Mouse (Mus musculus) brown adipose tissue, adult 24 weeks (tissue): Measurements from ENCODE around the gene Rad21l. TPM values are rescaled to one million over a fixed set of nuclear protein-coding genes. Genes with fewer than 3 reads are reported as not detected.

Experiments used
- H3K27ac ChIP-seq: fragments of 200-500 bp; replicated peaks from 2 replicates; pipeline ENCODE4 v1.5.1; 2012; ENCODE audit warnings: low read depth, mild to moderate bottlenecking, low read length
- H3K4me1 ChIP-seq: fragments of 200-500 bp; 2 replicates; pipeline ENCODE4 v1.6.1; 2012; ENCODE audit warnings: low read length, mixed read lengths; ENCODE audit not compliant: control insufficient read depth, insufficient read depth, insufficient read length
- H3K4me3 ChIP-seq: fragments of 200-500 bp; 2 replicates; pipeline ENCODE4 v1.5.1; 2012; ENCODE audit warnings: low read depth, mild to moderate bottlenecking, low read length, moderate library complexity; ENCODE audit not compliant: insufficient read depth
- polyA plus RNA-seq: library from polyadenylated mRNA; stranded (reverse); fragments of >200 nt; gene quantifications from 2 replicates; pipeline ENCODE4 v1.2.4, GENCODE M21; 2012; ENCODE audit not compliant: missing spikeins, insufficient read depth, insufficient read length

Gene Rad21l
- polyA plus RNA-seq = not detected in 2 replicates

DNA sequence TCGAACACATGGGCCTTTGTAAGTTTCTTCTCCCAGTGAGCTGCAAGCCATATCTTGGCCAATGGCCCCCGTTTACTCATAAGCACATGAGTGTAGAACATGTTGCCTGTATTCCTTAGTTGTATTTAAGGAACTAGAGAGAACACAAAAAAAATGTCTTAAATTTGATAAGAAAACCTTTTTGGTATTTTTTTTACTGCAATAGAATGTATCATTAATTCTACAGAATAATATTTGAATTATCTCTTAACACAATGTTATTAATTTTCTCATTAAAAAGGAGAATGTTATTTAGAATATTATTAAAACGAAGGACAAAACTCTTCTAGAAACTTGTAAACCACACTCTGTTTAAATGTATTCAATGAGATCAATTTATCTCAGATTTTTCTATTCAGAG is at the start of gene Rad21l:
Gene Rad21l (minus strand): TSS at position 101 of the 400 bp plus-strand sequence.
- Histone ChIP-seq H3K27ac (no peak within 1 kb of the TSS), H3K4me3 (no peak within 1 kb of the TSS), H3K4me1 (no peaks in the 10 kb centered on the region)

DNA sequence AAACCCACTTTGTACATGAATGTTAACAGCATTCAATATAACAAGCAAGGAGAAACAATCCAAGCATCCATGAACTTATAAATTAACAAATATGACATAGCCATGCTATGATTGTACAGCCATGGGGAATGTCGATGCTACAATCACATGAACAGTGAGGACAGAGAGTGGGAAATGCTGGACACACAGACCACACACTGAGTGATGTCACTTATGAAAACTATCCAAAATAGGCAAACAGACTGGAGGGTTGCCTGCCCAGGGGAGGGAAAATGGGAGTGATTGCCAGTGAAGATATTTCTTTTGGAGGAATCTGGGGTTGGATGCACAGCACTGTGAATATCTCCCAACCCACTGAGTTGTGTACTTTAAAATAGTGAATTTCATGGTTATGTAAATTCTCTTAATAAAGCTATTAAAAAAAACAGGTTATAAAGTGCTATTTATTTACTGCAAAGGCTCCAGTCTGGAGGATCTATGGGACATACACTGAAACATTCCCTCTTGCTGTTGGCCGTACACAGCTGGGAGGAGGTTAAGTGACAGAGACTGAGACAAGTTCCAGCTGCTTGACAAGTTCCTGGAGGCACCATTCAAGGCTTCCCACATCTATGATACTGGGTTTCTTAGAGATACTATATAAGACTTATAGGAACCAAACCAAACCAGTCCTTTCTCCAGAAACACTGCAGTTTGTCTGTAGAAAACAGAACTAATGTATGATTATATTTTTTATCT is 48.2 kb upstream of the Rad21l start:
- Histone ChIP-seq H3K27ac (no peak overlapping the region), H3K4me3 (no peak overlapping the region), H3K4me1 (no peaks in the 10 kb centered on the region)

DNA sequence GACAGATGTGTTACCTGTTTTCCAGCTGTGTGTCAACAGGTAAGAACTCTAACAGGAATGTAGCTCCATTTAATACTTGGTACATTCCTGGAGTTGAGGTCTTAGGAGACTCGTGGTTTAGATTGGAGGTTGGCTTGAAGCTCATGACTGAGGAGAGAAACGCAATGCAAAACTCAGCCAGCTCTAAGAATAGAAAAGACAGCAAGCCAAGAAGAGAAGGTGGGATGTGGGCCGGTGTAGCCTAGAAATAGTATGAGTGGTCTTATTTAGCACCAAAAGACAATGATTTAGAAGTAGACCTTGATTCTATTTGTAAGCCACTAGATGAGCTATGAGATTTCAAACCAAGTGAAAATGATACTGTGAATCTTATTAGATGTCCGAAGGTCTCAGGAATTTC is 47.2 kb upstream of the Rad21l start:
- no peak overlapping the region for H3K27ac ChIP-seq
- H3K4me1 ChIP-seq = no peaks in the 10 kb centered on the region
- no peak overlapping the region for H3K4me3 ChIP-seq

DNA sequence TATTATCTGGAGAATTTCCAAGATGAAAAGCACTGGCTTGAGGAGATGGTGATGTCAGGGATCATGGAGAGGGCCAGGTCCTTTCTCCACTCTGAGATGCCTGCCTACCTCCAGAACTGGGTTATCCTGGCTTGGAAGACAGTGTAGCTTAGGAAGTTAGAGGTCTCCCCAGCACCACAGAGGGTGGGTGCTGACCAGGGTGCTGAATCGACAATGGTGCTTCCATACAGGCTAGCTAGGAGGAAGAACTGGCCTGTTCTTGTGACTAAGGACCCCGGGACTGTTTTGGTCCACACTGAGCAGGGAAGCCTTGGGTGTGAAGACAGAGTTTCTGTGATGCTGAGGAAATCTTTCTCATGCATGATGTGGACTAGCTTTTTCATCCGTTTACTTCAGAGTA is 44.3 kb upstream of the Rad21l start:
- Histone ChIP-seq H3K27ac (no peak overlapping the region), H3K4me1 (no peaks in the 10 kb centered on the region), H3K4me3 (no peak overlapping the region)

DNA sequence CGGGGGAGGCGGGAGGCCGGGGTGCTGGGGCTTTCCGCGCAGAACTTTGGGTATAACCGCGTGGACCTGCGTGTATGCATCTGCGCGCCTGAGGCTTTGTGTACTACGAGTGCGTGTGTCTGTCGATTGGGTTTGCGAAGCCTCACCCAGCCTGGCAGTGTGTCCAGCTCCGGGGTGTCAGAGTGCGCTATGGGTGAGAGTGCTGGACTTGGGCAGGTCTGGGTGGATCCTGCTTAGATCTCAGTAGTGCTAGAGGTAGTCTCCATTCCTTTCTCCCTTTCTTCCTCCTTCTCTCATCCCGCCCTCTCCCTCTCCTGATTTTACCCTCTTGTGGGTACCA is 34.5 kb upstream of the Rad21l start:
- no peak overlapping the region for H3K27ac ChIP-seq
- peak overlapping the region; percentile 58 for H3K4me3 ChIP-seq
- 0 out of 2 replicates have a peak, but pooled peaks cover 3% of the 10 kb centered on the region for H3K4me1 ChIP-seq

DNA sequence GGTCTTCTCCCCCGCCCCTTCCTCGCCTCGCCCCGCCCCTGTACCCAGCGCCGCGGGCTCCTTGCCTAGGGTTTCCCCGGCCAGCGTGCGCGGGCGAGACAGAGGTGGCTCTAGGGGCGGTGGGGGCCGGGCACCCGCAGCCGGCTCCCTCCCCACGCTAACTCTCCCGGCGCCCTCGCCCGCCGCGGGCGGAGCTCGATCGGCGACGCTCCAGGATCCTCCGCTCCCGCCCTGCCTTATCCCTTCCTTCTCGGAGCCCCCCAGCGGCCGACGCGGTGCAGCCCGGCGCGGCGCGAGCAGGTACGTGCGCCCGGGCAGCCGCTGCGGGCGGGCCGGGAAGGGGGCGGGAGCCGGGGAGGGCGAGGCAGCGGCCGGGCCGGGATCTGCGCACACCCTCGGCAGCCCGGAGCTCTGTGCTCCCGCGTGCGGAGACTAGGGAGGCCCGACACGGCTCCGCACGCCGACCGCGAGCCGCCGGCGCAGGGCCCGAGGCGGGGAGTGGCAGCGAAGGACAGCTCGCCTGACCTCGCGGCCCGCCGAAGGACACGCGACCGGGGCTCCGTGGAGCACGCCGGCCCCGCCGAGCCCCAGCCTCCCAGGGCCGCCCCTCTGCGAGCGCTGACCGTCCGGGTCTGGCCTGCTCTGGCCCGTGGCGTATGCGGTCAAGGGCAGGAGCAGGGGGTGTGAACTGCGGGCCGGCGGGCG is 34.0 kb upstream of the Rad21l start:
- H3K27ac ChIP-seq = no peak overlapping the region

DNA sequence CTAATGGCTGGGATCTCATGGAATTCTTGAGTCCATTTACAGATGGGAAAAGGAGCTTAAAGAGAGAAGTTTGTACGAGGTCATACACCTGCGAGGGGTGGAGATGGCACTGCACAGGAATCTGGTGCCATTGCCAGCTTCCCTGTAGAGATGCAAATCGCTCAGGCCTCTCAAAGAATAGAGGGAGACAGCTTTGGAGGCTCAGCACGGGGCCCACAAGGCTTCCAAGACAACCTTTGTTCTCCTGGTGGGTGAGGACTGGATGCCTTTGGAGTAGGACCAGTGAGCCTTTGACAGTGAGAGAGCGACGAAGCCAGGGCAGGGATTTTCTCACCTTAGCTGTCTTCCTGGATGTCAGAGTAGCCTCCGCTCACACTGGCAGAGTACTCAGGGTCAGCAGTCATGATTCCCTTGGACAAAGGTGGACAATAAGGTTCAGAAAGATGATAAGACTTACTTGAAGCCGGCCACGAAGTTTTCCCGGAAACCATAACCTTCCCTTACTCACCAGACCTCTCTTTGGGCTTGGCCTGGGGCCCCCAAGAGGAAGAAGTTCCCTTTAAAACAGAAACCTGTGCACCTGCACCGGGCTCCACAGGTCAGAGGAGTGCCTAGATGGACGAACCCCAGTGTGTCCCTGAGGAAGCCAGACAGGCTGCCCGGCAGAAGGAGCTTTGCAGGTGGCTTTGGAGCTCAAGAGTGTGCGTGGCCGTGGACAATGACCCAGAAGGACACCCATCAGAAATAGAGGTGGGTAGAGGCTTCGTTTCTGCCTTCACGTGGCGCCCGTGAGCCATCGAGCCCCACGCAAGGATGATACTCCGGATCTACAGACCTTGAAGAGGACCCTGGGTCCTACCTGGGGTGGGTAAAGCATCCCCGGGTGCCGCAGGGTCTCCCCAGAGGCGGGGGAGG is 33.2 kb upstream of the Rad21l start, which contains the start of gene Tmem74b:
Gene Tmem74b (plus strand): TSS at position 778 of the 915 bp plus-strand sequence.
- Histone ChIP-seq H3K4me1 (0 out of 2 replicates have a peak, but pooled peaks cover 3% of the 10 kb centered on the region), H3K27ac (no peak within 1 kb of the TSS), H3K4me3 (peak within 1 kb of the TSS; percentile 58)

More for the DNA sequence above, 34.0 kb upstream of the Rad21l start:
- peak overlapping the region; percentile 58 for H3K4me3 ChIP-seq
- H3K4me1 ChIP-seq = 0 out of 2 replicates have a peak, but pooled peaks cover 3% of the 10 kb centered on the region

DNA sequence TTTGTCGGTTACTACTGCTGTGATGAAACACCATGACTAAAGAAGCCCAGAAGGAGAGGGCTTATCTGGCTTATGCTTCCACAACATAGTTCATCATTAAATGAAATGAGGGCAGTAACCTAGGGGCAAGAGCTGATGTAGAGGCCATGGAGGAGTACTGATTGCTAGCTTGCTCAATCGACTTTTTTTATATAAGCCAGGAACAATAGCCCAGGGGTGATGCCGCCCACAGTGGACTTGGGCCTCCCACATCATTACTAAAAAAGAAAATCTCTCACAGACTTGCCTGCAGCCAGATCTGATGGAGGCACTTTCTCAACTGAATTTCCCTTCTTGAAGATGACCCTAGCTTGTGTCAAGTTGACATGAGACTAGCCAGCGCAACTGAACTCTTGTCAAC is 14.6 kb upstream of the Rad21l start:
- Histone ChIP-seq H3K4me3 (no peak overlapping the region), H3K27ac (no peak overlapping the region), H3K4me1 (no peaks in the 10 kb centered on the region)

DNA sequence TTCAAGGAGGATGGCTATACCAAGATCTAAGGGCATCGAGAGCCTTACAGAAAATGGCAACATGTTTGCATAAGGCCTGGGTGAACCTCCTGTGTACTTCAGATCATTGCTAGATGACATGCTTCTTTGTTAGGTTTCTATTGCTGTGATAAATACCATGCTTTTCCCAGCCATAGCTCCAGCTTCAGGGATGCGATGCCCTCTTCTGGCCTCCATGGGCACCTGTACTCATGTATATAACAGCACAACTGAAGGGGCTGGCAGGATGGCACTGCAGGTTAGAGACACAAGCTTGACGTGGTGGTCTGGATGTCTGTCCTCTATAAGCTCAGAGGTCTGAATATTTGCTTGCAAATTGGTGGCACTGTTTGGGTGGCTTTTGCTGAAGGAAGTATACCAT is 14.0 kb upstream of the Rad21l start:
- Histone ChIP-seq H3K4me1 (no peaks in the 10 kb centered on the region), H3K27ac (no peak overlapping the region), H3K4me3 (no peak overlapping the region)

DNA sequence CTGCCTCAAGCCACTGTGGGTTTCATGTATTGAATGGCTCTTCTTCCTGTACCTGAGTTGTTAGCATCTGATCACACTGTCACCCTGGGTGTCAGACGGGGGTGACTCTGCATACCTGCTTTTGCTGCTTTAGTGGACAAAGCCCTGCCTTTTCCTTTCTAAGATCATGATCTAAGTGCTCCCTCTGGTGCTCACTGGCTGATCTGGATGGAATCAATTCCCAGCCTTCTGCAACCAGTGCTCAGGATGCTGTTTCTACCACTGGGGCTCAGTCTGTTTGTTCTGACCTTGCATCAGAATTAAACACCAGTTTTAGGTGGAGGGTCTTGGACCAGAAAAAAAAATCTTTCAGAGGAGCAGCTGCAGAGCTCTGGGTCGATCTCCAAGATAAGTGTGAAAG is 7.9 kb upstream of the Rad21l start:
- Histone ChIP-seq H3K4me1 (no peaks in the 10 kb centered on the region), H3K4me3 (no peak overlapping the region), H3K27ac (no peak overlapping the region)

DNA sequence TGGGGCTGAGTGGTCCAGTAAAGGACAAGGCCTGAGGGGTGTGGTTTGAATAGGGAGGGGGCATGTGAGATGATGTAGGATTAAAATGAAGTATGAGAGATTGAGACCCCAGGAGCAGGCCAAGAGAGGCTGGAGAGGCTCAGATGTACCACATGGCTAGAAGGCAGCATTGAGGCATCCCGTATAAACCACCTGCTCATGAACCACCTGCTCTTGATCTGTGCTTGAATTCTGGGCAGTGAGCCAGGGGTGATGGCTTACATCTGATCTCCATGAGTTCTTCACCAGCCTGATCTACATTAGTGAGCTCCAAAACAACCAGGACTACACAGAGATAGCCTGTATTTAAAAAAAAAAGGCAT is 2.6 kb upstream of the Rad21l start:
- Histone ChIP-seq H3K27ac (no peak overlapping the region), H3K4me3 (no peak overlapping the region), H3K4me1 (no peaks in the 10 kb centered on the region)

DNA sequence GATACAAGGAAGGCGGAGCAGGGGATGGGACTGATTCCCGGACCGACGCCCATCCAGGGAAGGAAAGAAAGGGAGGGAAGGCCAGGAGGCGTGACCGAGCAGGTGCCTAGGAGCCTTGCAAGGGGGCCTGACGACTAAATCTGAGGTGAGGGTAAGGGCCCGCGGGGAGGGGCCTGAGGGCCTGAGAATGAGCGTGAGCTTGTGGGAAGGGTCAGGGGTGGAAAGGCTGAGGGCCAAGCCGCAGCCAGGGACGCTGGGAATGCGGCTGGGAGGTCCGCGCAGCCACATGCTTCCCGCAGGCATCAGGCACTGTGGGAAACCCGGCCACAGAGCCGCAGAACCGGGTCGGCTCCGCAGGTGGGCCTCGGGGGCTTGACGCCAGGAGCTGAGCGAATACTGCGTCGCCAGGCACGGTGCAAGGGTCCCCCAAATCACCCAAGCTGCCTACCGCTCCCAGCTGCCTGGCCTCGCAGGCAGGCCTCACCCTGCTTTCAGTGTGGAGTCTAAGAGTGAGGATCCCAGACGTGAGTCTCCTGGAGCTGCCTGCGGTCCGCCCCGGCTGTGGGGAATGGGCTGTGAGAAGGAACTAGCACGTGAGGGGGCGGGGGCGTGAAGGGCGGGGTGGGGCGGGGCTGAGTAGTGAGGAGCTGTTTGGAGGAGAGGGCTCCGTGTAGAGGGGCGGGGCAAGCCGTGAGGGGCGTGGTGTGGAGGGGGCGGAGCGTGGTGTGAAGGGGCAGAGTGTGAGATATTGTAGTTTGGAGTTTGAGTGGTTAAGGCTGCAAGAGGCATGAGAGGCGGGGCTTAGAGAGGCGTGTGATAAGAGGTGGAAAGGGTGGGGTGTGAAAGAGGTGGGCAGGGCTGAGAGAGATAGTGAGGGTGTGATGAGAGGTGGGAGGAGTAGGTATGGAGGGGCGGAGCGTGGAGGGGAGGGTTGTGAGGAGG is 2.0 kb upstream of the Rad21l start:
- H3K4me3 ChIP-seq = no peak overlapping the region
- H3K27ac ChIP-seq = no peak overlapping the region
- no peaks in the 10 kb centered on the region for H3K4me1 ChIP-seq

DNA sequence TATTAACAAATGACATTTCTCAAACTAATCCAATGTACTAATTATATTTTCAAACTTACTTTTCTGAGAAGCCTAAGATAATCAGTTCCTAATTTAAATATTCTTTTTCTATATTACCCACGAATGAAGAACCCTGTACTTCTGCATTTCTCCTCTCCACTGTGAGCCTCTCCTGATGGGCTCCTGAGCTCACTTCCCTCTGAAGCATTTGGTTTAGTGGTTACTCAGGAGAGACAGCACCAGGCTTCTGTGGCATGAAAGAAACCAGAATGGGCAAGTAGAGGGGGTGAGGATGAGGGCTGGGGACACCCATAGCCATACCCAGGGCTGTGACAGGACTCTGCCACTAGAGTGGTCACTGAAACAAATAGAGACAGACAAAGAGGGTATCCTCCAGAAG is 16.3 kb downstream of the Rad21l start:
- no peak overlapping the region for H3K27ac ChIP-seq
- no peak overlapping the region for H3K4me3 ChIP-seq
- no peaks in the 10 kb centered on the region for H3K4me1 ChIP-seq

DNA sequence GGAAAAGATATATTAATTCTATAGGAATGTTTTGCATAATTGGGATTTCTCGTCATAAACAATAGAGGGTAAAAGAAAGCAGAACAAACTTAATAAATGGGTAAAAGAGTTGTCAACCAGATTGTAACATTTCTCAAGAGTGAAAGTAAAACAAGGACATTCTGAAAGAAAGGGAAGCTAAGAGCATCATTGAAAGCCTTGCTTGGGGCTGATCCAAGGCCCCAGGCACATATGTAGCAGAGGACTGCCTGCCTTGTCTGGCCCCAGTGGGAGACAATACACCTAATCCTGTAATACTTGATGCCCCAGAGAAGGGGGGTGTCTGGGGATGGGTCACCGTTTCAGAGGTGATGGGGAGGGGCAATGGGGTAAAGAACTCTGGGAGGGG is 32.3 kb downstream of the Rad21l start:
- Histone ChIP-seq H3K4me1 (no peaks in the 10 kb centered on the region), H3K27ac (no peak overlapping the region), H3K4me3 (no peak overlapping the region)
